Mouse (Mus musculus) neural tube, embryonic 12.5 days (tissue): ENCODE measurements around the gene Adam12. TPM values are rescaled to one million over a fixed set of nuclear protein-coding genes. Genes with fewer than 3 reads are reported as not detected.

Source experiments
- ATAC-seq: fragments of 200-750 bp; cut with Nextera tagmentation; 2 replicates; pipeline ENCODE4 v1.8.0; 2017; ENCODE audit warnings: low read depth, mild to moderate bottlenecking, moderate TSS enrichment, moderate library complexity; ENCODE audit not compliant: low FRiP score
- H3K27ac ChIP-seq: fragments of 300-500 bp; sonication (generic); 2 replicates; pipeline ENCODE4 v1.5.1; 2016
- H3K27me3 ChIP-seq: fragments of 300-500 bp; sonication (generic); replicated peaks from 2 replicates; pipeline ENCODE4 v1.6.1; 2016; ENCODE audit warnings: mild to moderate bottlenecking
- H3K36me3 ChIP-seq: fragments of 300-500 bp; sonication (generic); 2 replicates; pipeline ENCODE4 v1.6.1; 2016; ENCODE audit warnings: mild to moderate bottlenecking
- H3K4me1 ChIP-seq: fragments of 300-500 bp; sonication (generic); 2 replicates; pipeline ENCODE4 v1.6.1; 2016
- H3K4me2 ChIP-seq: fragments of 300-500 bp; sonication (generic); replicated peaks from 2 replicates; pipeline ENCODE4 v1.6.1; 2016; ENCODE audit warnings: mild to moderate bottlenecking
- H3K4me3 ChIP-seq: fragments of 300-500 bp; sonication (generic); 2 replicates; pipeline ENCODE4 v1.5.1; 2016
- H3K9ac ChIP-seq: fragments of 300-500 bp; sonication (generic); 2 replicates; pipeline ENCODE4 v1.6.1; 2016; ENCODE audit warnings: mild to moderate bottlenecking
- H3K9me3 ChIP-seq: fragments of 300-500 bp; sonication (generic); 2 replicates; pipeline ENCODE4 v1.6.1; 2016; ENCODE audit warnings: mild to moderate bottlenecking
- WGBS: fragments of 180-500 bp; shearing (Covaris S2); methylation state at CpG from one replicate; pipeline ENCODE4 v1.1.7; 2016; 5-methylcytosine and 5-hydroxymethylcytosine counted together
- polyA plus RNA-seq: library from polyadenylated mRNA; unstranded; fragments of >200 nt; fragmentation: Nextera tagmentation; extraction: Ambion mirVana; gene quantifications from 2 replicates; pipeline ENCODE4 v1.2.1, GENCODE M21; 2016

Gene Adam12
- polyA plus RNA-seq, 1 experiment from 2014 or later: 3.9 TPM

DNA sequence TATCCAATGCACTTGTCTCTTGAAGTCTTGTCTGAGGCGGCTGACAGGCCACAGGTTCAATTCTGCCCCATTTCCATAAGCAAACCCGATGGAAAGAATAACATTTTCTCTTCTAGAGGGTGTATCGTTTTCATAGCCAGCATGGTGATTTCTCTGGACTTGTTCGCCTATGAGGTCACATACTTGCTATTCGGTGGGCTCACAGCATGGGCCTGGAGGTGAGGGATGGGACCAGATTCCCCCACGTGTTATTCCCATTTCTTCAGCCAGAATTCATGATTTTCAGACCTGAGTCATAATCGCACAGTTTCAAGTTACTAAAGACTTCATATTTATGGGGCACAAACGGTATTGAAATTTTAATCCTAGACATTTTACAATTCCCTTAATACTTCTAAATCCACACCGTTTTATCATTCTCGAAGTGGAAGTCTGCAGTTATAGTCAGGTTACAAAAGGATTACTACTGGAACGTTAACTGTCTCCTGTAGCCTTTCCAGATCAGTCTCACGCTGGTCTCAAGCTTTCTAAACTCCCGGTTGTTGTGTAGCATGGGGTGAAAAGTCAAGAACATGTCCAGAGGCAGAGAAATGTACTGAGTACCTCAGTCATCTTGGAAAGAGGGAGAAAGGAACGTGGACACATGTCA is 58.4 kb downstream of the Adam12 start:
- 80% methylated on average over 14 of the region's 14 CpGs for WGBS
- no peaks in the 10 kb centered on the region for H3K27me3 ChIP-seq
- no peak for ATAC-seq

DNA sequence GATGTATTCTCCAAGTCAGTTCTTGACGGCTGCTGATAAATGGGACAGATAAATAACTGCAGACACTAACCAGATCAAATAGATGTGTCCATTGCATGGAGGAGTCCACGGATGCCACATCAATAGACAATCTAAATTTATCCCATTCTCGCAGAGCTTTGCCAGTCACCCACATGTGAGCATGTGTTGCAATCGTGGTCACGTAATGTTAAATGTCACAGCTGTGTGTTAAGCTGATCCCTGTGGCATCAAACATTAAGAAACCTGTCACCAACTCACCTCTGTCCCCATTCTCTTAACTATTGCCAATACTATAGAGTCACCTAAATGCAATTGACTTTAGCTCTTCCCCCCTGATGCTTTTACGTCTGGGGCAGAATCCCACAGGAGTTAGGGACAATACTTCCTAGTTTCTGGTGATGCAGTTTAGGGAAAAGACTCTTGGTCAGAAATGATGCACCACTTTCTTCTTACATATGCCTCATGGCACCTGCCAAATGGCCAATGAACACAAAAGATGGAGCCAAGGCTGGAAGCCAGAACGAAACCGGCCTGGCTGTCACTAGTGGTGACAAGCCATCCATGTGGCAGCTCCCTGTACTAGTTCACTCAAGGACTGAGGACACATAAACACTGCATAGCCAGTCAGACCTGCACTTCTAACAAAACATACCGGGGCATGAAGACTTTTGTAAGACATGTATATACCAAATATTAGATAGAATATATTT is 61.6 kb downstream of the Adam12 start:
- ATAC-seq: no peak
- Histone ChIP-seq H3K4me1 (no peaks in the 10 kb centered on the region), H3K4me3 (no peak overlapping the region), H3K4me2 (no peak overlapping the region), H3K27me3 (no peaks in the 10 kb centered on the region), H3K27ac (no peak overlapping the region), H3K9ac (no peak overlapping the region), H3K9me3 (no peaks in the 10 kb centered on the region), H3K36me3 (no peaks in the 10 kb centered on the region)
- 86% methylated on average over 9 of the region's 9 CpGs for WGBS

More for the DNA sequence above, 58.4 kb downstream of the Adam12 start:
- H3K36me3 ChIP-seq: no peaks in the 10 kb centered on the region
- no peak overlapping the region for H3K4me2 ChIP-seq
- no peaks in the 10 kb centered on the region for H3K4me1 ChIP-seq
- H3K9me3 ChIP-seq: no peaks in the 10 kb centered on the region
- no peak overlapping the region for H3K4me3 ChIP-seq
- H3K9ac ChIP-seq: no peak overlapping the region
- no peak overlapping the region for H3K27ac ChIP-seq

DNA sequence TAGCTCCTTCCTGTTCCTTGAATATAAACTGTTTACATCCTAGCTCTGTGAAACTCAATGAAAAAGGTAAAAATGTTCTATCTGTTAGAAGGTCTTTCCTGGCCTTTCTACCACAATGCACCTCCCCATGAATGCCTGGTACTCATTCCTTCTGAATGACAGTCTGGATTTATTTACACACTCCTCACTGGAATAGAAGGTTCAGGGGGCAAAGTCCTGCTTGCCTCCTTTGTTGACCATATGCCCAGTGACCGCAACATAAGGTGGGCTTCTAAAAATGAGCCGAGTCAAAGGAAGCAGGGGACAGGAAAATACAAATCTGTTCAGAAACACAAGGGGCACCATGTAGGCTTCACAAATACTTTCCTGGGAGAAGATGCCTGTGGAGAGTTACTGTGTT is 62.2 kb downstream of the Adam12 start:
- Histone ChIP-seq H3K4me1 (no peaks in the 10 kb centered on the region), H3K4me2 (no peak overlapping the region), H3K27me3 (no peaks in the 10 kb centered on the region)

DNA sequence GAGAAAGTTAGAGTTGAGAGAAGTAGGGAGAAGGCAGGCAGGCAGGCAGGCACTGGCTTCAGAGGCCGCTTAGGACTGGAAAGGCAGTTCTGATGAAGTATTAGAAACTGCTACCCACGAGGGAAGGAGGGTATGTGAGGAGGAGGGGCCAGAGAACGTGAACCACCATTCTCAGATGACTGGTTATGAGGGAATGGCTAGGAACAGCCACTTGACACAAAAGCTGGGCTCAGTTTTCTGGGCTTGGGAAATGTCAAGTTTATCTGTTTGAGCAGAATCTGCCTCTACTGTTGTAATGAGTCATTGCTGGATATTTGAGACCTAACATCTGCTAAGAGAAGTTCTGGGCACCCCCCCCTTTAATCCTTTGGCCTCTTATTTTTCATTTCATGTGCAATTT is 64.4 kb downstream of the Adam12 start:
- Histone ChIP-seq H3K4me1 (no peaks in the 10 kb centered on the region), H3K4me2 (no peak overlapping the region), H3K27ac (no peak overlapping the region), H3K4me3 (no peak overlapping the region), H3K27me3 (no peaks in the 10 kb centered on the region), H3K9ac (no peak overlapping the region), H3K36me3 (no peaks in the 10 kb centered on the region), H3K9me3 (no peaks in the 10 kb centered on the region)
- WGBS: 46% methylated on average over 3 of the region's 3 CpGs
- ATAC-seq: no peak

More for the DNA sequence above, 62.2 kb downstream of the Adam12 start:
- Histone ChIP-seq H3K9me3 (no peaks in the 10 kb centered on the region), H3K4me3 (no peak overlapping the region), H3K36me3 (no peaks in the 10 kb centered on the region), H3K9ac (no peak overlapping the region), H3K27ac (no peak overlapping the region)
- 84% methylated on average over 2 of the region's 2 CpGs for WGBS
- ATAC-seq: no peak

DNA sequence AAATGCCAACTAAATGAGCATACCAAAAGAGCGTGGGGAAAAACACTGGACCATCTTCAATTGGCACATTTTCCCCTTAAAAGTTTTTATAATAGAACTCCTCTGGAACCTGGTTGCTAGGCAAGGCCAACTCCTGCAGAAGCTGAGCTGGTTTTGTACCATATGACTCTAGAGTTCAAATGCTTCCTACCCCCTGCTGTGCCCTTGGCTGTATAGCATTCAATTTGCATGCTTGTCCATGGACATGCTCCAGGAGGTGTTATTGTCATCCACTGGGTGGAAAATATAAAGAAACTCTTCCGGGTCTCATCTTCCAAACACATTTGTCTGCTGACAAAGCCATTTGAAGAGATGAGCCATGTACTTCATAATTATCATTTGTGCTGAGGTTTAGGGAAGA is 68.2 kb downstream of the Adam12 start:
- Histone ChIP-seq H3K4me3 (no peak overlapping the region), H3K9me3 (no peaks in the 10 kb centered on the region), H3K9ac (no peak overlapping the region), H3K36me3 (no peaks in the 10 kb centered on the region), H3K27me3 (no peaks in the 10 kb centered on the region), H3K27ac (no peak overlapping the region), H3K4me1 (no peaks in the 10 kb centered on the region), H3K4me2 (no peak overlapping the region)
- ATAC-seq: no peak
- WGBS: 51% methylated on average over 2 of the region's 2 CpGs

DNA sequence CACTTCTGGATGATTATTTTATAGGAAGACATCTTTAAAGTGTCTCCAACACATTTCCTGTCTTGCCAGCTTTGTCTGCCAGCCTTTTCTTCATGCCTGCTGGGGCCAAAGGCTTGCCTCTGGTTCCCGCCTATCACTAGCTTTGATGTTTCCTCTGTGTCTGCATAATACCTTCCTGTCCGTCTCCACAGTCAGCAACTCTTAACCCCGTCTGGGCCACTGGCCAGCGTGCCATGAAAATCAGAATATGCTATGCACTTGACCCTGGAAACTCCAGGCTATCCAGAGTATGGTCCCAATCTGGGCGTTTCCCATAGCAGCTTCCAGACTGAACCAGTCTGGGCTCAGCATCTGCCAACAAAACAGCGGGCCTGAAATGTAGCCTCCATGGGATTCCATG is 69.1 kb downstream of the Adam12 start:
- H3K27me3 ChIP-seq: no peaks in the 10 kb centered on the region
- no peak for ATAC-seq
- no peak overlapping the region for H3K4me2 ChIP-seq
- H3K9ac ChIP-seq: no peak overlapping the region
- H3K27ac ChIP-seq: no peak overlapping the region
- no peaks in the 10 kb centered on the region for H3K9me3 ChIP-seq
- H3K4me3 ChIP-seq: no peak overlapping the region
- 65% methylated on average over 6 of the region's 6 CpGs for WGBS
- no peaks in the 10 kb centered on the region for H3K4me1 ChIP-seq
- H3K36me3 ChIP-seq: no peaks in the 10 kb centered on the region

DNA sequence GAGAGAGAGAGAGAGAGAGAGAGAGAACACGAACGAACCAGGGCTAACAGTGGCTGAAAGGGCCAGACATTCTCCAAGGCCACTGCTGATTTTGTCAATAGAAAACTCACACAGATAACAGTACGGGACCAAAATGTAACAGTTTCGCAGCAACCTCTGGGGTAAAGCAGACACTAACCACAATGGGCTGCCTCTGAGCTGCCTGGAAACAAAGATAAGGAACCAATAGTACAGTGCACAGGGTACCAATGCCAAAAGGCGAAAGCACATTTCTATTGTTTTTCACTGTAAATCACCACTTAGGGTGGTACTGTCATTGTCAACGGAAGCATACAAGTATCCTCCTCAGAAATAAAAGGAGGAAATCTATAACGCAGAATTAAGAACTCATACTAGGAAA is 72.3 kb downstream of the Adam12 start:
- WGBS: 87% methylated on average over 7 of the region's 7 CpGs
- Histone ChIP-seq H3K27ac (no peak overlapping the region), H3K4me1 (no peaks in the 10 kb centered on the region), H3K4me3 (no peak overlapping the region), H3K9ac (no peak overlapping the region), H3K36me3 (no peaks in the 10 kb centered on the region), H3K27me3 (no peaks in the 10 kb centered on the region), H3K9me3 (no peaks in the 10 kb centered on the region), H3K4me2 (no peak overlapping the region)
- ATAC-seq: no peak

DNA sequence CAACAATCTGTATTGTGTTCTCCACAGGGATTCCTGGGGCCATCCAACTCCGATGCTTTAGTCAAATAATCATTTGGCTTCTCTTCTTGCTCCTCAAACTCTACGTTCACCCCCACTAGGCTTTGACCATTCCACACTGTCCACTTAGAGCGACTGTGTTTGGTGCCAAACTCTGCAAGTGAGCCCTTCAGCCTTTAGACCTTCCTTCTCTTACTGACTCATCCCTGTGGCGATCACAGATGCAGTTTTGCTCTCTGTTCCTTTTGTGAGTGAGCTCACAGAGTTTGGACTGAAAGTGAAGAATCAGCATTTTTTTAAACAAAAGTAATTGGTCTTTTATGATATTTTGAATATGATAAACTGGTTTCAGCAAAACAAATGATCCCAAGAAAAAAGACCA is 80.6 kb downstream of the Adam12 start:
- no peaks in the 10 kb centered on the region for H3K27me3 ChIP-seq
- H3K9ac ChIP-seq: no peak overlapping the region
- no peaks in the 10 kb centered on the region for H3K4me1 ChIP-seq
- no peak for ATAC-seq
- H3K9me3 ChIP-seq: no peaks in the 10 kb centered on the region
- no peak overlapping the region for H3K4me2 ChIP-seq
- WGBS: 86% methylated on average over 4 of the region's 4 CpGs
- H3K36me3 ChIP-seq: no peaks in the 10 kb centered on the region
- no peak overlapping the region for H3K4me3 ChIP-seq
- H3K27ac ChIP-seq: no peak overlapping the region

DNA sequence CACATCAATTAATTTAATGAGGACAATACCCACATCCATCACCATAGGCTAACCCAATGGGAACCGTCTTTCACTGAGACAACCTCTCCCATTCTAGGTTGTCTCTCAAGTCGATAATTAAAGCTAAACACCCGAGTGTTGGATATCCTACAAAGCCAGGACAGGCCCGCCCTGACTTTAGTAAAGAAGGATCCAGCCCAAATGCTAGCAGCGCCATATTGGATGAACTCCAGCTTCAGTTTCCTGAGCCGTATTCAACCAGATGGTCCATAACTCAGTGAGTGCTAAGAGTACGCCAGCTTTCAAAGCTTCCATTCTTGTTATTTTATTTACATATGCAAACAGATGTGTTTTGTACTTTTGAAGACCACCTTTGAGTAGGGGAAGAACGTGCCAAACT is 81.6 kb downstream of the Adam12 start:
- H3K9me3 ChIP-seq: no peaks in the 10 kb centered on the region
- H3K36me3 ChIP-seq: no peaks in the 10 kb centered on the region
- H3K27ac ChIP-seq: no peak overlapping the region
- H3K4me3 ChIP-seq: no peak overlapping the region
- H3K9ac ChIP-seq: no peak overlapping the region
- H3K4me2 ChIP-seq: no peak overlapping the region
- ATAC-seq: no peak
- H3K27me3 ChIP-seq: no peaks in the 10 kb centered on the region
- H3K4me1 ChIP-seq: no peaks in the 10 kb centered on the region
- 85% methylated on average over 8 of the region's 8 CpGs for WGBS

DNA sequence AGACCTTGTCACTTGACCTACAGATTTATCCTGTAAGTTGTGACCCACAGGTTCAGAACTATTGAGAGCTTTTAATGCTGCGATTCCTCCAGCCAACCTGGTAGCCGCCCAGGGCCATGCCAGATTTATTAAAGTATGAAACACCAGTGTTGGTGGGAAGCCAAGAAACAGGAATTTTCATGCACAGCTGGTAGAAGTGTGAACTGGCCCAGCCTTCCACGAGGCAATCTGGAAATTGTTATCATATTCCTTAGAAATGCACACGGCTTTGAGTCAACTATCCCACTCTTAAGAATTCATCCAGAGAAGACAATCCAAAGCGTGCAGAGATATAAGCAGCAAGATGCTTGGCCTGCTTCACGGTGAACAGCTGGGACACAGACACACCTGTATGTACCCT is 82.6 kb downstream of the Adam12 start:
- H3K4me3 ChIP-seq: no peak overlapping the region
- H3K9me3 ChIP-seq: no peaks in the 10 kb centered on the region
- no peak for ATAC-seq
- no peaks in the 10 kb centered on the region for H3K27me3 ChIP-seq
- no peak overlapping the region for H3K9ac ChIP-seq
- H3K27ac ChIP-seq: no peak overlapping the region
- H3K4me2 ChIP-seq: no peak overlapping the region
- H3K36me3 ChIP-seq: no peaks in the 10 kb centered on the region
- WGBS: 89% methylated on average over 6 of the region's 6 CpGs
- H3K4me1 ChIP-seq: no peaks in the 10 kb centered on the region

DNA sequence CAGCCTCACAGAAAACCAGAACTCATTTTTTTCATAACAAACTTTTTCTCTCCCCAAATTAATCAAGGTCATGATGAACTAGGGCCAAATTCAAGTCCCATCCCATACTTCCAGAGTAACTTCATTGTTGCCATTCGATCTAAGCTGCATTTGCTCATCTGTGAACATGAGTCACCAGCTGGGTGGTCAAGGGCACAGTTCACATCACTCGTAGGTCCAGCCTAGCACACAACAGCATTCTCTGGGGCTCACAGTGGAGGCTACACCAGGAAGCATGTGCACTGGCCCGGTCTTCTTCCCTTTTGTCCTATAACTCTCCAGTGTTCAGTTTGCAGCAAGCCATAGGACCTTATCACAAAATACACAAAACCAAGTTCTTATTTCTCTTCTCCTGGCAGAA is 84.4 kb downstream of the Adam12 start:
- Histone ChIP-seq H3K27me3 (no peaks in the 10 kb centered on the region), H3K9me3 (no peaks in the 10 kb centered on the region), H3K4me1 (no peaks in the 10 kb centered on the region), H3K9ac (no peak overlapping the region), H3K36me3 (no peaks in the 10 kb centered on the region), H3K27ac (no peak overlapping the region), H3K4me2 (no peak overlapping the region), H3K4me3 (no peak overlapping the region)
- ATAC-seq: no peak
- WGBS: 86% methylated on average over 3 of the region's 3 CpGs

DNA sequence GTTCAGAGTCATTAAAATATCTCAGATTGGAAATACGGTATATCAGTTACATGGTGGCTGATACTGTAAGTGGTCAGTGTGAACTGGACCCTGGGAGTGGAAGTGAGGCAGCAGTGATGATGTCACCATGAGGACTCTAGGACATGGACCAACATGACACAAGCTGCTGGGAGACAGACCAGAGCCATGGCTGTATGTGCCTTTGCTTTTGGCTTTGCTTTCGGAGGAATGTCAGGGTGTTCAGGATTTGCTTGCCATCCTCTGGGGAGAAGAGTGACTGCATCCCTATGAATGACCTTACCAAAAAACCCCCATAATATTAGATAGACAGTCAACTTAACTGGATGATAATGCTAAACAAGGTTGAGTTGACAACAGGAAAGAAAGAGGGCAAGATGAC is 85.1 kb downstream of the Adam12 start:
- Histone ChIP-seq H3K36me3 (no peaks in the 10 kb centered on the region), H3K9me3 (no peaks in the 10 kb centered on the region), H3K27me3 (no peaks in the 10 kb centered on the region), H3K27ac (no peak overlapping the region), H3K4me2 (no peak overlapping the region), H3K4me3 (no peak overlapping the region), H3K9ac (no peak overlapping the region), H3K4me1 (no peaks in the 10 kb centered on the region)
- no peak for ATAC-seq
- WGBS: 93% methylated on average over 2 of the region's 2 CpGs

DNA sequence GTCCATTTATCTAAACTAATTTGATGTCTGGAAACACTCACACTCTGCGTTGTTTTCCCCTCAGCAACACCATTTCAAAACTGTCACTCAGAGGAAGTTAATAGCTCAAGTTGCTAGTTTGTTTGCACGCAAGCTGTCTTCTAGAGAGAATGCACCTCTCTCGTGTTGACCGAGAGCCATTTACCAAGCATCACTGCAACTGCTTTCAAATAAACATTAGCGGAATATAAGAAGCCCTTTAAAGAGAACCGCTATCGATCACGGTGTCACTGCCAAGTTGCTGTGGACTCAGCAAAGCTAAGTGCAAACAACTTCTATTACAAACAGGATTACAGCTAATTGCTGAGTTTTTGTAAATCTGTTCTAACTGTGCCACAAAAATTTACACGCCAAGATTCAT is 87.8 kb downstream of the Adam12 start:
- no peak overlapping the region for H3K4me2 ChIP-seq
- peaks cover 6% of the 10 kb centered on the region for H3K4me1 ChIP-seq
- H3K4me3 ChIP-seq: no peak overlapping the region
- H3K9me3 ChIP-seq: no peaks in the 10 kb centered on the region
- no peak overlapping the region for H3K27ac ChIP-seq
- no peak for ATAC-seq
- no peak overlapping the region for H3K9ac ChIP-seq
- 91% methylated on average over 9 of the region's 9 CpGs for WGBS
- no peaks in the 10 kb centered on the region for H3K36me3 ChIP-seq
- H3K27me3 ChIP-seq: no peaks in the 10 kb centered on the region
